Mouse (Mus musculus) skeletal muscle tissue, adult 2 months (tissue): Measurements from ENCODE around the gene Ppp2ca.
A peak's percentile ranks its signal among the peaks of the same experiment; 100 is the strongest.

Experiments used
- DNase-seq: peaks from one replicate; pipeline ENCODE4 v3.0.0-alpha.2; 2012; ENCODE audit warnings: low read depth, low spot score

Ppp2ca gene

GRCm38 (mm10) chr11:52098398-52098946, at the start of gene Ppp2ca:
Ppp2ca (plus strand) TSS chr11:52098681.
- DNase-seq = peak; percentile 100

- no peak for DNase-seq
Observed at GRCm38 (mm10) chr11:52053371-52053770, 45.1 kb upstream of the Ppp2ca start.

GRCm38 (mm10) chr11:52054728-52055127, 43.8 kb upstream of the Ppp2ca start:
- DNase-seq = no peak

DNA sequence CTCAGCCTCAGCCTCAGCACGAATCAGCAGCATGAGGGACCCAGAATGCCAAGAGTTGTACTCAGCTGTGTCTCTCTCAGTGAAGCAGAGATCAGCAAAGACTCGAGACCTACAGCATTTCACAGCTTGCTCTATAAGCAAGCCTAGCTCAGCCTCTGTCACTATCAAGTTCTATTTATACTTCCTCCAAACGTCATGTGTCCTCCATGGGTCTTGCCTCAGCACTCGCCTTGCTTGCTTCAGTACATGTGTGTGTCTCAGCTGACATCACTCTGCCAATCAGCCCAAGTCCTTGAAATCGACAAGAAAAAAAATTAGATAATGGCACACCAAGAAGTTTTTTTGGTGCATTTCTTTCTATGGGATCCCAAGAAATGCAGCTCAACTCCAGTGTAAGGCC, 42.3 kb upstream of the Ppp2ca start:
- DNase-seq = no peak

- DNase-seq = no peak
Observed at GRCm38 (mm10) chr11:52059001-52059400, 39.5 kb upstream of the Ppp2ca start.

DNA sequence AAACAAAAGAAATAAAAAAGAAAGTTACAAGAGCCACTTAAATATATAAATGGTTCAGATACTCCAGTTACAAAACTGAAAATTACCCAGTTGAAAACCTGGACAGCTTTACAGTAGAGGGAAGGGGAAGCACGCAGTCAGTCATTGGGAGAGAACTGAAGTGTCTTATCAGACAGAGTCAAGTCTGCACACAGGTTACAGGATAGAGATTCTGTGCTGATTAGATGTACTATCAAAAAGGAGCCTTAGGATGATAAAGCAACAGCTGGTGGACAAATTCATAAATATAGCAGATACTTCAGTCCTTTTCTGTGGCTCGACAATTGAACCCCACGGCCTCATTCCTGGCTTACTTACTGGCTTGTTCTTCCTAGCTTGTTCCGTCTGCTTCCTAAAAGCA, 38.2 kb upstream of the Ppp2ca start:
- DNase-seq = no peak

DNA sequence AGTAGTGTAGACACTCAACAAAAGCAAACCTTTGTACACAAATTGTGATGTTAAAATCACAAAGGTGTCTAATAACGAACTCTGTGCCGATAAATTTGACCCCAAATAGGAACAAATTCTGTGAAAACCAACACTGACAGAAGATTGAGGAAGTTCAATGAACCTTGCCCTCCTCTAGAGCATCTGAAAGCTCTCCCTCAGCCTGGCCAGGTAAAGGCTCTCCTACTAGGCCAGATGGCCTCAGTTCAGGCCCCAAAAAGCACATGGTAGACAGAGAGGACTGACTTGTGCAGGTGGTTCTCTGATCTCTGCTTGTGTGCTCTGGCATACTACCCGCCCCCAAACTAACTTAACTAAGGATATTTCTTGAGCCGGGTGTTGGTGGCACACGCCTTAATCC, 36.1 kb upstream of the Ppp2ca start:
- DNase-seq = no peak

DNA sequence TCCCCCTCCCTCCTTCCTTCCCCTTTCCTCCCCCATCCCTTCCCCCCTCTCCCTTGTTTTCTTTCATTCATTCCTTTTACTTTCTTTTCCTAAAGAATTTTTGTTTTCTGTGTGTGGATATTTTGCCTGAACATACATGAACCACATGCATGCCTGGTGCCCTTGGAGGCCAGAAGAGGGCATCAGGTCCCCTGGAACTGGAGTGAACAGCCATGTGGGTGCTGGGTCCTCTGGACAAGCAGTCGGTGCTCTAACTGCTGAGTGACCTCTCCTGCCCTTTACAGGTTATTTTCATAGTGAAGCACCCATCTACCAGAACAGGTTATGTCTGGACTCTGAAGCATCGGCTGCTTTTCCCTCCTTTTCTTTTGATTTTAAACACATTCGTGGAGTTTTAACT, 34.1 kb upstream of the Ppp2ca start:
- DNase-seq = no peak

GRCm38 (mm10) chr11:52065841-52066240, 32.6 kb upstream of the Ppp2ca start:
- DNase-seq = no peak

DNA sequence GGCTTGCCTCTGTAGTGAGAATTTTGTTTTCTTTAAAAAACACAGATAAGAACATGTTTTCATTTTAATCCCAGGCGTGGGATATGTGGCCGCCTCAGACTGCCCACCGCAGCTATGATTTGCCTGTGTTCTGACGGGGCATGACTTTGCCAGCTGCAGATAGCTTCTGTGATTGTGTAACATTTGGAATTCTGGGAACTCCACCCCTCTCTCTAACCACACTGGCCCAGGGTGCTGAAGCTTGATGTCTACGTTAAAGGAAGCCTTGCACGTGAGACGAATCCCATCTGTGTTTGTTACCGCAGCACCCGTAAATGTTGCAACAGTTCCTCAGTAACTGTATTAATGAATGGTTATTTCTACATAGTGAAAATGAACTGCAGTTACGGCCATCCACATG, 26.7 kb upstream of the Ppp2ca start:
- DNase-seq = peak; percentile 35

DNA sequence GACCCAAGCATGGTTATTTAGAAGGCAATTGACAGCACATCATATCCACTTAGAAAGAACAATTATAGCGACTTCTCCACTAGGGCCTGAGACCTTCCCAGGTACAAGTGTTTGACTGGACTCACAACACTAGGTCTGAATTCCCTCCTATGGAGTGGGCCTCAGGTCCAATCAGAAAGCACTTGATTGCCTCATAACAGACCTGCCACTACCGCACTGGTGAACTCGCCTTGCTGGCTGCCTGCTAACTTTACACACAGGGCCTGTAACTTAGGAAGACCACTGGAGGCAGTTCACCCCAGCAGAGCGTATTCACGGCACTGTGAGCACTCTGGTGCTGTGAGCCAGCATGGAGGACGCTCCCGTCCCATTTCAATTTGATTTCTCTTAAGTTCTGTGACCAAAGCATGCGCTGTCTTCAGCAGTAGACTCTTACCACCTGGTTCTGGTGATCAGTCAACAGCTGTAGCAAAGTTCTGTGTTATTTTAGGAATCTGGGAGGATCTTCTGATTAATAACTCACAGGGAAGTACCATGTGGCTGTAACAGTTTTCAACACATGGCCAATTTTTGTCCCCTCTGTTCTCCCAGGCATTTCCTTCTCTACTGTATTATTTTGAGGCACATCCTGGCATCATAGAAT, 24.8 kb upstream of the Ppp2ca start:
- no peak for DNase-seq

- DNase-seq = no peak
Observed at GRCm38 (mm10) chr11:52074626-52075470, 23.6 kb upstream of the Ppp2ca start.

GRCm38 (mm10) chr11:52075794-52076633, 22.5 kb upstream of the Ppp2ca start:
- DNase-seq = no peak

DNA sequence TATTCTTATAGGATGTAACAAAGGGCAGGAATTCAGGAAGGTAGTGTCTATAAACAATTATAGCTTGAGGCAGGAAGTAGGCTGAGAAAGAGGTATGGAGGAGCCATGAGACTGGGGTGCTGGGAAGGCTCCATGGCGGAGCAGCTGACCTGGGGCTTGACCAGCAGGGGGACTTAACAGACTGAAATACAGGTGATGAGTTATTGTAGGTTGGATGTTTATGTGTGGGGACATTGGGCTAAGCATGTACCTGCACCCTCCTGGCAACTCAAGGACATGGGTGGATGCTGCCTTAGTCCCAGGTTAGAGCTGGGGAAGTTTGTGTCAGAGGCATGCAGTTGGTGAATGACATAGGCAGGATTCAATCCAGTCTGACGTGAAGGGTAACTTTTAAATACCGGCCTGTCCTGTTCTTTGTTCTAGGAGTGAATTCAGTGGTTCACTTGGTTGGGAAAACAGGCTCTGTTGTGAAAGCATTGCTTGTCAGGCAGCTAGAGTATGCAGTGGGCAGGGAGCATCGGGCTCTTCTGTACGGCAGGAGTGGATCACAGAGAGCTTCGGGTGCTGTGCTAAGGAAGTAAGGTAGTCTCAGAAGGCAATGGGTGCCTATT, 21.6 kb upstream of the Ppp2ca start:
- DNase-seq = no peak

DNA sequence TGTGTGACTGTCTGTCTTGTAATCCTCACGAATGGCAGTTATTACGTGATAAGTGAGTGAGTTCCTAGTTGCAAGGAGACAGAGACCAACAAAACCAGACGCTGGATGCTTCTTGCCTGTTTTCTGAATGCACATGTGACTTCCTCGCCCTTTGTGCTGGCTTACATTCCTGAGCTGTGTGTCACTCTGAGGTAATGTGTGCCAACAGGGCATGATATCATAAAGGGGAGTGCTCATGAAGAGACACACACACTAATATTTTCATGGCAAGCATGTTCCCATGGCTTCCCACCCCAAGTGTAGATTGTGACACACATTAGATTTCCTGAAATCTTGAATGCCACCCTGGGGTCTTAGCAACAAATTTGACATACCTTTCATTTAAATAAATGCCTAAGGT, 20.5 kb upstream of the Ppp2ca start:
- no peak for DNase-seq

DNA sequence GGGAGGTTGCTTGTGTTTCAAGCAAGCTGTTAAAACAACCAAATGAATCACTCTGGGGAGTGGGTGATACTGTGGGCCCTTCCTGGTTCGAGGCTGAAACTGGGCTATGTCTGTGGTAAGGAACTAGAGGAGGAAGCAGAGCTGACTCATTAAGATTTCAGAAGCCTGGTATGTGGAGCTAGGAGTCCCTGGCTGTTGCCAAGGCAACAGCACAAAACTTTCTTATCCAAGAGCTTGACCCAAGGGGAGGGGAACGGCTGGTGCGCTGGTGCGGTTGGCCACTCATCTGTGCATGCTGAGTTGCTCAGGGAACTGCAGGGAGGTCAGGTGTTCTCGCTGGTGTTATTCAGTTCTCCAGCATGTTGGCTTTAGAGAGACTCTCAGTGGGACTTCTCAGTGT, 18.5 kb upstream of the Ppp2ca start:
- DNase-seq = peak; percentile 50

- no peak for DNase-seq
Observed at GRCm38 (mm10) chr11:52080656-52081055, 17.8 kb upstream of the Ppp2ca start.

- DNase-seq = no peak
Observed at GRCm38 (mm10) chr11:52085857-52086203, 12.7 kb upstream of the Ppp2ca start.

- no peak for DNase-seq
Observed at GRCm38 (mm10) chr11:52086204-52086864, 12.1 kb upstream of the Ppp2ca start.

- DNase-seq = no peak
Observed at GRCm38 (mm10) chr11:52089291-52089690, 9.2 kb upstream of the Ppp2ca start.

GRCm38 (mm10) chr11:52091261-52091660, 7.2 kb upstream of the Ppp2ca start:
- DNase-seq = no peak
